Mouse (Mus musculus): ENCODE data around the gene Nepn.

- TF ChIP-seq CTCF (conservative IDR thresholded peaks at IDR 0.05; ENCODE audit: insufficient read depth, insufficient read length, low read depth, low read length), result no peak
- no peak for TF ChIP-seq POLR2A (IDR thresholded peaks at IDR 0.05; ENCODE audit: low read depth, low read length)
Measured at GRCm38 (mm10) chr10:52360862-52361609, 27.7 kb upstream of the Nepn start.
